Mouse (Mus musculus): Measurements from ENCODE around the gene Slc1a7. TPM values are rescaled to one million over a fixed set of nuclear protein-coding genes. Genes with fewer than 3 reads are reported as not detected.

The Slc1a7 gene
- polyA plus RNA-seq, 1 experiment from 2014 or later, result 0.06 TPM

Other genes with a start within 250 kb of the Slc1a7 start
- 11.2 and 11.3 TPM in 2 replicates for gene Lrp8, start 166.1 kb upstream of the Slc1a7 start, polyA plus RNA-seq (2016; fragmentation: Nextera tagmentation; extraction: Ambion mirVana)
- gene Magoh, start 88.6 kb upstream of the Slc1a7 start, polyA plus RNA-seq (2016; fragmentation: Nextera tagmentation; extraction: Ambion mirVana), result 245 and 247 TPM in 2 replicates
- 102 and 105 TPM in 2 replicates for gene 0610037L13Rik, start 78.5 kb upstream of the Slc1a7 start, polyA plus RNA-seq (2016; fragmentation: Nextera tagmentation; extraction: Ambion mirVana)
- gene Cpt2, start 44.7 kb upstream of the Slc1a7 start, polyA plus RNA-seq (2016; fragmentation: Nextera tagmentation; extraction: Ambion mirVana), result 36.4 and 41.3 TPM in 2 replicates
- gene Podn, start 128.1 kb downstream of the Slc1a7 start, polyA plus RNA-seq (2016; fragmentation: Nextera tagmentation; extraction: Ambion mirVana), result 0.10 and 0.22 TPM in 2 replicates
- 187 and 190 TPM in 2 replicates for gene Scp2, start 176.7 kb downstream of the Slc1a7 start, polyA plus RNA-seq (2016; fragmentation: Nextera tagmentation; extraction: Ambion mirVana)
- gene Echdc2, start 197.1 kb downstream of the Slc1a7 start, polyA plus RNA-seq (2016; fragmentation: Nextera tagmentation; extraction: Ambion mirVana), result 22.8 and 23.6 TPM in 2 replicates
- gene Zyg11a, start 249.7 kb downstream of the Slc1a7 start, polyA plus RNA-seq (2016; fragmentation: Nextera tagmentation; extraction: Ambion mirVana), result not detected in 2 replicates